Comparison of ENCODE assay signal across 12 mouse cellular contexts in genomic region chr11:54691179-54691578, GRCm38 (mm10).
DNase-seq lines count a peak whose midpoint lies in the region; ATAC-seq lines count a peak whose summit lies in the region.
"Had no signal": no experiment of that assay in that cellular context is flagged by ENCODE, and none has a peak within 500 bp of the region (broad histone marks: within the 10 kb centered on the region; RNA-seq: fewer than 3 reads in every experiment).

No protein-coding gene starts in this region.

- H3K4me1 ChIP-seq in liver, embryonic 11.5 days (replicated peaks; ENCODE audit: control insufficient read depth, insufficient read depth, low read length), result no peaks in the 10 kb centered on the region
- H3K4me1 ChIP-seq: midbrain, embryonic 12.5 days; stomach, embryonic 15.5 days had no signal

- WGBS in liver, embryonic 11.5 days, result 69% methylated on average over 4 of the region's 4 CpGs

- H3K4me2 ChIP-seq in liver, embryonic 11.5 days, result no peak overlapping the region
- H3K4me2 ChIP-seq: hindbrain, embryonic 14.5 days; midbrain, embryonic 12.5 days; stomach, embryonic 15.5 days had no signal

- H3K9me3 ChIP-seq in liver, embryonic 11.5 days (ENCODE audit: control insufficient read depth, low read length), result no peaks in the 10 kb centered on the region
- H3K9me3 ChIP-seq: midbrain, embryonic 12.5 days; stomach, embryonic 15.5 days had no signal

- DNase-seq in adrenal gland, postnatal 14 days, result peak; percentile 21
- no peak for DNase-seq in adrenal gland, adult 2 months
- peak; percentile 9 for DNase-seq in liver
- no peak for DNase-seq in liver, embryonic 11.5 days (ENCODE audit: low spot score)
- DNase-seq in heart, postnatal 10 days, result peak; percentile 54 to 59
- DNase-seq in lung, postnatal 36 days, result peak; percentile 80
- no peak for DNase-seq in testis, postnatal 14 days (ENCODE audit: low spot score)
- no peak for DNase-seq in yolk sac, embryonic 10.5 days (ENCODE audit: low spot score)
- DNase-seq: embryo, embryonic 11 days had no signal

- ATAC-seq in liver, embryonic 11.5 days (replicated peaks; ENCODE audit: low FRiP score), result no peak

- intact Hi-C loops in heart, postnatal 10 days (cut with DNase I), result no loop called here

- H3K9ac ChIP-seq in liver, embryonic 11.5 days (ENCODE audit: low read depth, low read length), result no peak overlapping the region
- H3K9ac ChIP-seq: hindbrain, embryonic 14.5 days; midbrain, embryonic 12.5 days; stomach, embryonic 15.5 days had no signal

- H3K4me3 ChIP-seq in liver, embryonic 11.5 days (ENCODE audit: low read depth, low read length), result no peak overlapping the region
- H3K4me3 ChIP-seq: midbrain, embryonic 12.5 days; stomach, embryonic 15.5 days had no signal

- no peaks in the 10 kb centered on the region for H3K27me3 ChIP-seq in liver, embryonic 11.5 days (replicated peaks; ENCODE audit: control insufficient read depth, insufficient read depth, low read length)
- H3K27me3 ChIP-seq: midbrain, embryonic 12.5 days; stomach, embryonic 15.5 days had no signal

- H3K27ac ChIP-seq in liver, embryonic 11.5 days (ENCODE audit: low read depth, low read length), result no peak overlapping the region
- H3K27ac ChIP-seq: hindbrain, embryonic 14.5 days; midbrain, embryonic 12.5 days; stomach, embryonic 15.5 days had no signal

- H3K36me3 ChIP-seq in liver, embryonic 11.5 days (ENCODE audit: control insufficient read depth, insufficient read depth, low read length), result peaks cover 18% of the 10 kb centered on the region; the same call in 1 of the 2 replicates

Comparison
In these comparisons a context has a peak if more than half of its experiments do, and no peak if none do; other contexts are left out.
1. DNase-seq: peak in adrenal gland, postnatal 14 days (single experiment), liver (single experiment), heart, postnatal 10 days (2 of 2) and lung, postnatal 36 days (single experiment); none in adrenal gland, adult 2 months (single experiment), liver, embryonic 11.5 days (single experiment), testis, postnatal 14 days (single experiment) and yolk sac, embryonic 10.5 days (single experiment).